Mouse (Mus musculus): Measurements from ENCODE around the gene Rdh5. TPM values are rescaled to one million over a fixed set of nuclear protein-coding genes. Genes with fewer than 3 reads are reported as not detected.

Rdh5 gene
- polyA plus RNA-seq, 2 experiments, result 12.1 to 13.6 TPM

DNA sequence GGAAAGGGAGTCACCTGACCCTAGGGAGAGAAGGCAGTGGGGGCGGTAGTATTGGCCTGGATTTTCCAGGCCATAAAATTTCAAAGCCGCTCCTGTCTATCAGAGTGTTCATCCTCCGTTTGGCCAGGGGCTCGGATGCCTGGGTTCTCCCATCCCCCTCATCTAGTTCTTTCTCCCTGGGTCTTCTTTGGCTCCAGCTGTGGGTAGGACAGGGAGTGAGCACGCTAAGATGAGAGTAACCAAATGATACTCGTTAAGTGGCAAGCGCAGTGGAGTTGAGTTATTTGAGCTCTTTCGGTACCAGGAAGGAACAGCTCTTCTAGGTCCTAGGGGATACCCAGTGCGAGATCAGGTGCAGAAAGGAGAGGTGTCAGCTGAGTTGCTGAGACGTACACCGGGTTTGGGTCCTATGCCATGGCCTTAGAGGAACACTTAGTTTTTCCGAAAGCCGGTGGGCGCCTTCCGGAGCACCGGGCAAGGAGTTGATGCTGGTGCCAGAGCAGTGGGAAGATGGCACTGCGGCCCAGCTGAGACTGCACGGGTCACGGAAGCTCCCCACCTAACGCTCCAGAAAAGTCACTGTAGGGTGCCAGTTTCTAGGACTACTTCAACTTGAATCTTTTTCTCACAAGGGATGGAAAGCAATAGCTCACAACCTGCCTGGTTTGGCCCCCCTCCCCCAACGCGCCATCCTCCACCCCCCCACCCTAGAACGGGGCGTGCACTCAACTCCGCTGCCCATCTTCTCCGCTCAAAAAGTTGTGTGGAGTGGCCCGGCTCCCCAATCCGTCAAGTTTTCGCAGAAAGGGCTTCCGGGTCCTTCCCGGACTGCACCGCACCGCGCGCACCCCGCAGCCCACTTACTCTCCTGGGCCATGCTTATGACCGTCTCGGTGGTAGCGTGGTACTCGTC lies 32.0 kb downstream of the Rdh5 start:
- Histone ChIP-seq H3K36me3 (replicated peaks; ENCODE audit: control insufficient read depth, insufficient read depth, low read depth) (no peaks in the 10 kb centered on the region), H3K9me3 (ENCODE audit: control insufficient read depth, low read length) (no peaks in the 10 kb centered on the region), H3K9ac (replicated peaks) (no peak overlapping the region), H3K4me1 (replicated peaks; ENCODE audit: control insufficient read depth in 2 of 2, insufficient read depth in 2 of 2, low read length in 1 of 2) (peaks cover 0 to 6% of the 10 kb centered on the region in 2 experiments; a peak in 3 of 4 replicates), H3K27ac (no peak overlapping the region), H3K4me2 (ENCODE audit: low read depth) (peak overlapping the region; percentile 67), H3K27me3 (ENCODE audit: control insufficient read depth, insufficient read depth, low read length) (peaks cover 57% of the 10 kb centered on the region), H3K4me3 (ENCODE audit: insufficient read depth in 1 of 2, low read depth in 2 of 2, low read length in 2 of 2) (peak overlapping the region; percentile 43 to 57)
- no peak for DNase-seq (ENCODE audit: low read depth in 3 of 3, low spot score in 3 of 3)
- TF ChIP-seq CTCF (IDR thresholded peaks at IDR 0.05; ENCODE audit: low read depth) (no peak), EP300 (IDR thresholded peaks at IDR 0.05; ENCODE audit: low read depth) (no peak)
- ATAC-seq (ENCODE audit: insufficient read depth), result no peak
- 2% methylated on average over 40 of the region's 40 CpGs for WGBS (ENCODE audit: insufficient replicate concordance)

- Histone ChIP-seq H3K36me3 (replicated peaks; ENCODE audit: control insufficient read depth, insufficient read depth, low read depth) (no peaks in the 10 kb centered on the region), H3K27ac (no peak overlapping the region), H3K9me3 (ENCODE audit: control insufficient read depth, low read length) (no peaks in the 10 kb centered on the region), H3K4me3 (ENCODE audit: insufficient read depth in 1 of 2, low read depth in 2 of 2, low read length in 2 of 2) (no peak overlapping the region), H3K4me1 (replicated peaks; ENCODE audit: control insufficient read depth in 2 of 2, insufficient read depth in 2 of 2, low read length in 1 of 2) (peaks cover 0 to 8% of the 10 kb centered on the region in 2 experiments; a peak in 3 of 4 replicates), H3K4me2 (ENCODE audit: low read depth) (peak overlapping the region; percentile 67; the same call in 1 of the 2 replicates), H3K9ac (replicated peaks) (no peak overlapping the region), H3K27me3 (ENCODE audit: control insufficient read depth, insufficient read depth, low read length) (peaks cover 57% of the 10 kb centered on the region)
- ATAC-seq (ENCODE audit: insufficient read depth) (no peak), DNase-seq (ENCODE audit: low read depth in 3 of 3, low spot score in 3 of 3) (no peak)
- no peak for TF ChIP-seq CTCF (IDR thresholded peaks at IDR 0.05; ENCODE audit: low read depth)
- no peak for TF ChIP-seq EP300 (IDR thresholded peaks at IDR 0.05; ENCODE audit: low read depth)
- 25% methylated on average over 2 of the region's 2 CpGs for WGBS (ENCODE audit: insufficient replicate concordance)
These were observed 32.8 kb downstream of the Rdh5 start for GRCm38 (mm10) chr10:128889846-128890245.

GRCm38 (mm10) chr10:128888941-128889827 lies 33.5 kb downstream of the Rdh5 start:
- Histone ChIP-seq H3K4me3 (ENCODE audit: insufficient read depth in 1 of 2, low read depth in 2 of 2, low read length in 2 of 2) (no peak overlapping the region), H3K27ac (no peak overlapping the region), H3K4me2 (ENCODE audit: low read depth) (peak overlapping the region; percentile 24), H3K9ac (replicated peaks) (no peak overlapping the region), H3K36me3 (replicated peaks; ENCODE audit: control insufficient read depth, insufficient read depth, low read depth) (no peaks in the 10 kb centered on the region), H3K4me1 (replicated peaks; ENCODE audit: control insufficient read depth in 2 of 2, insufficient read depth in 2 of 2, low read length in 1 of 2) (peaks cover 0 to 8% of the 10 kb centered on the region in 2 experiments; a peak in 3 of 4 replicates), H3K9me3 (ENCODE audit: control insufficient read depth, low read length) (no peaks in the 10 kb centered on the region), H3K27me3 (ENCODE audit: control insufficient read depth, insufficient read depth, low read length) (peaks cover 50% of the 10 kb centered on the region)
- TF ChIP-seq EP300 (IDR thresholded peaks at IDR 0.05; ENCODE audit: low read depth) (no peak), CTCF (IDR thresholded peaks at IDR 0.05; ENCODE audit: low read depth) (no peak)
- 10% methylated on average over 7 of the region's 7 CpGs for WGBS (ENCODE audit: insufficient replicate concordance)
- ATAC-seq (ENCODE audit: insufficient read depth) (peak; percentile 56), DNase-seq (ENCODE audit: low read depth in 3 of 3, low spot score in 3 of 3) (no peak)

DNA sequence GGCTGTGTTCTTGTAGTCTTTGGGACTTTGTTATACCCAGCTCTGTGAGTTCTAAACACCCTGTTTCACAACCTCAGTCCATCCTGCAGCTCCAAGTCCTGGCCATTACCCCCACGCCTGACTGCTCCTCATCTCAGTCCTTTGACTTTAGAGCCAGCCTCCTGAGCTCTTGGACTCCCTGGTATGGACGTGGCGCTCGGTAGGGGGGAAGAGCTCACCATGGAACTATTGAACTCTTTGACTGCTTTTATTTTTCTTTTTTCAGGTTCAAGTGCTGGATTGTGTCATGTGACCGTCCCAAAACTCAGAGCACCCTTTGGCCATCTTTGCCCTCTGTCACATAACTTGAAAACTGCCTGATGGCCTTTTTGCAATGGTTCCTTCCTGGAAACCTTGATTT lies 40.6 kb downstream of the Rdh5 start:
- Histone ChIP-seq H3K36me3 (replicated peaks; ENCODE audit: control insufficient read depth, insufficient read depth, low read depth) (peaks cover 5% of the 10 kb centered on the region), H3K4me2 (ENCODE audit: low read depth) (no peak overlapping the region), H3K4me1 (replicated peaks; ENCODE audit: control insufficient read depth in 2 of 2, insufficient read depth in 2 of 2, low read length in 1 of 2) (peaks cover 0 to 5% of the 10 kb centered on the region in 2 experiments; a peak in 3 of 4 replicates), H3K9ac (replicated peaks) (no peak overlapping the region), H3K9me3 (ENCODE audit: control insufficient read depth, low read length) (no peaks in the 10 kb centered on the region), H3K4me3 (ENCODE audit: insufficient read depth in 1 of 2, low read depth in 2 of 2, low read length in 2 of 2) (no peak overlapping the region), H3K27ac (no peak overlapping the region), H3K27me3 (ENCODE audit: control insufficient read depth, insufficient read depth, low read length) (no peaks in the 10 kb centered on the region)
- TF ChIP-seq EP300 (IDR thresholded peaks at IDR 0.05; ENCODE audit: low read depth), result no peak
- no peak for TF ChIP-seq CTCF (IDR thresholded peaks at IDR 0.05; ENCODE audit: low read depth)
- no peak for ATAC-seq (ENCODE audit: insufficient read depth)
- DNase-seq (ENCODE audit: low read depth in 3 of 3, low spot score in 3 of 3), result no peak
- 76% methylated on average over 5 of the region's 5 CpGs for WGBS (ENCODE audit: insufficient replicate concordance)
